Mouse (Mus musculus) bone marrow macrophage, adult 2 months (primary cell): ENCODE results near the gene Lyrm1. TPM values are rescaled to one million over a fixed set of nuclear protein-coding genes. Genes with fewer than 3 reads are reported as not detected.

Source experiments
- H3K27ac ChIP-seq: 2 replicates; pipeline ENCODE4 v1.5.1; 2012; ENCODE audit warnings: low read depth, low read length; ENCODE audit not compliant: insufficient read depth
- H3K4me1 ChIP-seq: 2 replicates; pipeline ENCODE4 v1.6.1; 2012; ENCODE audit warnings: low read length; ENCODE audit not compliant: control insufficient read depth, insufficient read depth
- H3K4me3 ChIP-seq: 2 replicates; pipeline ENCODE4 v1.5.1; 2012; ENCODE audit warnings: mild to moderate bottlenecking, low read length, moderate library complexity; ENCODE audit not compliant: insufficient read depth
- CTCF ChIP-seq: IDR thresholded peaks from 2 replicates; pipeline ENCODE4 v1.5.1; 2012; ENCODE audit warnings: low read depth, mild to moderate bottlenecking, low read length, moderate library complexity
- POLR2A ChIP-seq: IDR thresholded peaks from 2 replicates; pipeline ENCODE4 v1.6.1; 2012; ENCODE audit warnings: mild to moderate bottlenecking, low read depth, low read length, borderline replicate concordance
- polyA plus RNA-seq: library from polyadenylated mRNA; stranded (reverse); fragments of >200 nt; gene quantifications from 2 replicates; pipeline ENCODE4 v1.2.4, GENCODE M21; 2012; ENCODE audit not compliant: missing spikeins, insufficient read depth, insufficient read length

The Lyrm1 gene
- polyA plus RNA-seq, 1 experiment = 6.4 TPM

DNA sequence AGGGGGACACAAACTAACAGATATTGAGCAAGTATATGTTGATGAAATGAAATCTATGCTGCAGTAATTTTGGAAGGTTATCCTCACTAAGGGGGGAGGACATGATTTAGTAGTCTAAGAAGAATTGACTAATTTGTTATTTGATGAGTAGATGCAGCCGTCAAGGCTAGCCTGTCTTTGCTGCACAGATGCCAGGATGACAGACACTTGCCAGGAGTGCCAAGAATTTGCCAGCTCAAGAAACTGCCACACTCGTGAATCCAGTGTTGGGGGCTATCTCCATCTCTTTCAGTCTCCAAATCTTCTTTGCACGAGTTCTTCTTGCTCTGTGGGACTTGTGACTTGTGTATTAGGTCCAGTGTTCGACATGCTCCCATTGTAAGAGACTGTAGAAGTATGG lies 63.4 kb downstream of the Lyrm1 start:
- TF ChIP-seq POLR2A (no peak), CTCF (no peak)
- no peak overlapping the region for H3K27ac ChIP-seq
- no peak overlapping the region for H3K4me3 ChIP-seq
- H3K4me1 ChIP-seq = peaks cover 4% of the 10 kb centered on the region; the same call in 1 of the 2 replicates

DNA sequence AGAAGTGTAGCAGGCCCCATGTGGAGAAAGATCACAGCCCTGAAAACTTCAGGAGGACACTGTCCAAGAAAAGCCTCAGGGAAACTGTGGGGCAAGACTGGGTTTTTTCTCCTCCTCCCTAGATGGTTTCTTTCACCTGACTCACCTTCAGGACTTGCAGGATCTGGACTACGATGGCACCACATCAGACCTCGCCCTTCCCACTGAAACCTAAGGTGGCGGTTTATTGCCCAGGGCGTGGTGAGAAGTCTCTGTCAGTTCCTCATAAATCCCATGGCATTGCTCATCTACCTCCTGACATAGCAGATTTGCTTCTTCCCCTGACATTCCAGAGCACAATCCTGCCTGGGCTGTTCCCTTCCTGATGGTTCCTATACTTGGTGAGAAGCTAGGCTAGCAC lies 63.8 kb downstream of the Lyrm1 start:
- TF ChIP-seq CTCF = no peak
- no peak for TF ChIP-seq POLR2A
- no peak overlapping the region for H3K4me3 ChIP-seq
- no peak overlapping the region for H3K27ac ChIP-seq
- peaks cover 4% of the 10 kb centered on the region; the same call in 1 of the 2 replicates for H3K4me1 ChIP-seq

DNA sequence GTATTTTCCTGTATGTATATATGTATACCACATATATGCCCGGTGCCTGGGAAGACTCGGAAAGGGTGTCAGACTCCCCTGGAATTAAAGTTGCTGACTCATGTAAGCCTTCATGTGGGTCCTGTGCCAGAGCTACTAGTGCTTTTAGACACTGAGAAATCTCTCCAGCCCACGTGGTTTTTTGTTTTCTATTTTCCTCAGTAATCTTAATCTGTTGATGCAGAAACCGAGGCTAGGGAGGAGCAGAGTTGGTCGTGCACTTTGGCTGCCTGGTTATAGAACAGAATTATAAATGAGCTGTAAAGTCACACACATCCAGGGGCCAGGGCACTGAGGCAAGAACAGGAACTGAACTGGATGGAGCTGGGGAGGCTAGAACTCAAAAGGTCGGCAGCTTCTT lies 64.3 kb downstream of the Lyrm1 start:
- no peak overlapping the region for H3K4me3 ChIP-seq
- H3K4me1 ChIP-seq = peaks cover 4% of the 10 kb centered on the region; the same call in 1 of the 2 replicates
- no peak overlapping the region for H3K27ac ChIP-seq
- TF ChIP-seq CTCF (no peak), POLR2A (no peak)

DNA sequence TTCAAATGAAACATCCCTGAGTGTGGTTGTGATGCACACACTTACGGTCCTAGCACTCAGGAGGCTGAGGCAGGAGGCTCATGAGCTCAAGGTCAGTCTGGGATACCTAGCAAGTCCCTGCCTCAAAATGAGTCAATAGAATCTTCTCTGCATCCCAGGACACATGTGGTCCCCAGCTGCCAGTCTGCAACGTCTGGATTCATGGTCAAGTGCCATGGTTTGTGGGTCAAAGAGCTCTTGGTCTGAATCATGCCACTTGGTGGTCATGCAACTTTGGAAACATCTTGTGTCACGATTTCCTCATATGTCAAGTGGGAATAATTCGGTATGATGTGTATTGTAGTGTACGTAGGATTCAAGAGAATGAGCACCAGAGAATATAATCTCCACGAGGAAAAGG lies 64.9 kb downstream of the Lyrm1 start:
- H3K4me3 ChIP-seq = no peak overlapping the region
- H3K4me1 ChIP-seq = peaks cover 4% of the 10 kb centered on the region; the same call in 1 of the 2 replicates
- TF ChIP-seq POLR2A (no peak), CTCF (no peak)
- no peak overlapping the region for H3K27ac ChIP-seq

DNA sequence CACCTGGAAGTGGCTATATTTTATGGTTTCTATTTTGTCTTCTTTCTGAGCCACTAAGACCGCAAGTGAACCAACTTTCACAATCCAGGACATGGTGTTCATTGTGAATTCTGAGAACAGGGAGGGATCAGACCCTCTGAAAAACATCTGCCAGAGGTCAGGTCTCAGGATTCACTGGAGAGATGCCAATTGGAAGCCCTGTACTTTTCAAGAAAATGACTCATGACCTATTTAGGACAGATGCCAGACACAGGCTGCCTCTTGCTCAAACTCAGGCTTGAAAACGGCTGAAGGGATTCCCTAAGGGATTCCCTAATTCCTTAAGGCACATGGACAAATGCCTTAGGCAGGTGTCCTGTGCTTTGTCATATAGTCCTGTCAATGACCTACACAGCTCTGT lies 65.4 kb downstream of the Lyrm1 start:
- H3K4me3 ChIP-seq = no peak overlapping the region
- TF ChIP-seq CTCF (no peak), POLR2A (no peak)
- peaks cover 4% of the 10 kb centered on the region; the same call in 1 of the 2 replicates for H3K4me1 ChIP-seq
- no peak overlapping the region for H3K27ac ChIP-seq

DNA sequence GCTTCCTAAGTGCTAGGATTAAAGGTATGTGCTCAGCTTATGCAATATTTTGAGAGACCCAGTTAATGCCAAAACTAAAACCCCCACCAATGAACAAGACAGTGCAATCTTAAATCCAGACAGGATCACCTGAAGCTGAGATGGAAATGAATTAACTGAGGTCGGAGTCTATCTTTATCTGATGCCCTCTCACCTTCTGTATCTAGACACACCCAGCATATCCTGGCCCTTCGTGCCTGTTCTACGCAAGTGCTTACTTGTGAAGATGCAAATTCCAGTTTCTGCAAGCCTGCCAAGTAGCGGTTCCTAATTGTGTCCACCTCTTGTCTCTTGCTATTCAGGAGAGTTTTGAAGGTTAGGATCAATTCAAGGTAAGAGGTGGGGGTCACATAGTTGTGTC lies 69.5 kb downstream of the Lyrm1 start:
- TF ChIP-seq POLR2A = no peak
- no peak for TF ChIP-seq CTCF
- Histone ChIP-seq H3K4me3 (no peak overlapping the region), H3K4me1 (peaks cover 4% of the 10 kb centered on the region; the same call in 1 of the 2 replicates), H3K27ac (no peak overlapping the region)

DNA sequence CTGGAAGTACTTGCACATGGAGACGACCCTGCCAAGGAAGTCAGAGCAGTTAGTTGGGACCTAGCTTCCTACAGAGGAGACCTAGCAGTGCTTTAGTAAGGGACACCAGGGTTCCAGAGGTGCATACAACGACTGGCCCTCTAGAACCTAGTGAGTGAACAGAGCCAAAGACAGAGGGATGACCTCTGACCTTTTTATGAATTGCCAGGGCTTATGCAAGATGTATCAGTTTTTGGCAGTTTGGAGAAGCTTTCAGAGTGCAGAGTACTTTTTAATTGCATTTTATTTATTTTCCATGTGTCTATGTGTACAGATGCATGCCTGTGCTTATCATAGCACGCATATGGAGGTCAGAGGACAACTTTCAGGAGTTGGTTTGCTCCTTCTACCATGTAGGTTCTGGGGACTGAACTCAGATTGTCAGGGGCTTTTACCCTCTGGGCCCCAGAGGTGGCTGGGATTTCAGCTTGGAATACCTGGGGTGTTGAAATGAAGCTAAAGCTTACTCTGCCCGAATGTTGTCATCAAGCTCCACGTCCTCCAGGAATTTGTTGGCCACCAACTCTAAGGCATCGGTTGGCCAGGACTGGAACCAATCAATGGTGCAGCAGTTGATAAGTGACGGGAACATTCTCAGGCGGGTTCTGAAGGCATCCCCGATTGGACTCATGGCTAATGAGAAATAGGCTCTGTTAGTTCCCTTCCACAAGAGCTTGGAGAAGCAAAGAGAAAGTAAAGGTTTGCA lies 70.2 kb downstream of the Lyrm1 start:
- TF ChIP-seq POLR2A (no peak), CTCF (no peak)
- Histone ChIP-seq H3K4me1 (peaks cover 4% of the 10 kb centered on the region; the same call in 1 of the 2 replicates), H3K4me3 (no peak overlapping the region), H3K27ac (no peak overlapping the region)

DNA sequence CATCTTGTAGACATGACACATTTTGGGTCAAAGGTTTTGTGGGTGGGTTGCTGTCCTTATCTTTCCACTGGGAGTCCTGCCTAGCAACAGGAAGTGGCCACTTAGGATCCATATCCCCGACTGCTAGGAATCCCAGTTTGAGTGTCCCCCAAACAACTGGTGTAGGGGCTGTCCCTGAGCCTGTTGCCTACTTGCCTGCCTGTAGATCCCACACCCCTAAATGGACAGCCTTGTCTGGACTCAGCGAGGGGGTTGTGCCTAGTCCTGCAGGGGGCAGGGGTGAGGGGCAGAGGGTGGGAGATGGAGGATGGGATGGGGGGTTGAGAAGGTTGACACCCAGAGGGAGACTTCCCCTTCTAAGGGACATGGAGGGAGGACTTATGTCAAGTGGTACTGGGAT lies 73.7 kb downstream of the Lyrm1 start:
- TF ChIP-seq CTCF = no peak
- TF ChIP-seq POLR2A = no peak
- Histone ChIP-seq H3K4me3 (no peak overlapping the region), H3K27ac (no peak overlapping the region), H3K4me1 (no peaks in the 10 kb centered on the region)

DNA sequence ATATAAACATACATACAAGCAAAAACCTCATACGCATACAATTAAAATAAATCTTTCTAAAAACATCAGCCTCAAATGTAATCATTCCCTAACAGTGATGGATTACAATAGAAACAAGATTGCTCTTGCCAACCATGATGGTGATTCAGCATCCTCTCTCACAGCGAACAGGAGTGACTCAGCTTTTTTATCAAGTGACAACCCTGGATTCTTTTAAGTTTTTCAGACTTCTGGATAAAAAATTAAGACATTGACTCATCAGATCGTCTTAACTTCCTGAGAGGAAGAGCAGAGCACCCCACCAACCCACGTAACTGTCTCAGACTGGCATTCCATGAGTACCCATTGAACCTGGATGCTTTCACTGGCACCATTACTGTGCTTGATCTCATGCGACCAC lies 78.6 kb downstream of the Lyrm1 start:
- TF ChIP-seq POLR2A (no peak), CTCF (no peak)
- no peak overlapping the region for H3K4me3 ChIP-seq
- no peaks in the 10 kb centered on the region for H3K4me1 ChIP-seq
- no peak overlapping the region for H3K27ac ChIP-seq

DNA sequence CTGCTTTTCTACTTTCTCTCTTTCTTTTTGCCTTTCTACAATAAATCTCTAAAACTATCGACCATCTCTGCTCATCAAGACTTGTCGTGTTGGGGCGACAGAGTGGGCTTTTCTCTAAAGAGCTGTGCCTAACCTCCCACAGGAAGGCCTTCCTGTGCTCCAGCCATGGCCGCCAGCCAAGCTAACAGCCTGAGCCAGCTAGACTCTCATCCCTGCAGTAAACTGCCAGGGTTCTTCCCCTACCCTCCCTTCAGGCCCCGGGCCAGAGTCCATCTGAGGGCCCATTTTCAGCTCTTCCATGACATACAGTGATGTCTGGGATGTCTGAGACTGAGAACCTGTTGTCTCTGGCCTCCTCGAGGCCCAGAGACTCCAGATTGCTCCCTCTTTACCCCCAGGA lies 80.6 kb downstream of the Lyrm1 start:
- no peak overlapping the region for H3K27ac ChIP-seq
- TF ChIP-seq CTCF (no peak), POLR2A (no peak)
- H3K4me3 ChIP-seq = no peak overlapping the region
- H3K4me1 ChIP-seq = no peaks in the 10 kb centered on the region

DNA sequence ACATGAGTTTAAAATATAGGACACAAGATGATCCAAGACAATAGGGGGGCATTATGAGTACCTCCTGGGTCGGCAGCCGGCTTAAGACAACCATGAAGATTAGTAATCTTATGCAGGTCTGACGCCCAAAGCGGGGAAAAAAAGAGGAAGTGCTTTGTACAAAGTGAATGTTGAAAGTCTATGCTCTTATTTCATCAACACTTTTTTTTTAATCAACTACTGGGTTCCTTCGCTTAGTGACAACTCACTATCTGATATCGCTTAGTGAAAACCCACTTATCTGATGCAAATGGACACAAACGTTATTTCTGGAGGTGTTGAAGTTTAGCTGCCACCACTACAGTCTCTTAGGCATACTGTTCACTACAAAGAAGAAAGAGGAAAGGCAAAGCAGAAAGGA lies 81.9 kb downstream of the Lyrm1 start:
- H3K27ac ChIP-seq = no peak overlapping the region
- no peaks in the 10 kb centered on the region for H3K4me1 ChIP-seq
- TF ChIP-seq CTCF (no peak), POLR2A (no peak)
- no peak overlapping the region for H3K4me3 ChIP-seq
